Mouse (Mus musculus) lung, postnatal 14 days (tissue): ENCODE measurements around the gene Enpp7.

Experiments
- DNase-seq: peaks from one replicate; pipeline ENCODE4 v3.0.0; 2021

The Enpp7 gene

GRCm38 (mm10) chr11:118998540-118999265 is 10.7 kb downstream of the Enpp7 start:
- DNase-seq, result peak; percentile 81

GRCm38 (mm10) chr11:118999361-118999804 is 11.4 kb downstream of the Enpp7 start:
- no peak for DNase-seq

GRCm38 (mm10) chr11:119000877-119001276 is 12.9 kb downstream of the Enpp7 start:
- DNase-seq, result no peak

- DNase-seq, result no peak
Measured at GRCm38 (mm10) chr11:119001493-119002128, 13.6 kb downstream of the Enpp7 start.

GRCm38 (mm10) chr11:119005547-119006275 is 17.7 kb downstream of the Enpp7 start:
- DNase-seq, result no peak

- DNase-seq, result no peak
Measured at GRCm38 (mm10) chr11:119006462-119006861, 18.5 kb downstream of the Enpp7 start.

GRCm38 (mm10) chr11:119007461-119008456 is 19.8 kb downstream of the Enpp7 start:
- peak; percentile 61 for DNase-seq

- no peak for DNase-seq
Measured at GRCm38 (mm10) chr11:119014455-119014854, 26.5 kb downstream of the Enpp7 start.

GRCm38 (mm10) chr11:119017506-119017905 is 29.5 kb downstream of the Enpp7 start:
- no peak for DNase-seq

- no peak for DNase-seq
Measured at GRCm38 (mm10) chr11:119021180-119021579, 33.2 kb downstream of the Enpp7 start.

GRCm38 (mm10) chr11:119022068-119022894 is 34.3 kb downstream of the Enpp7 start:
- DNase-seq, result no peak

GRCm38 (mm10) chr11:119022895-119023615 is 35.1 kb downstream of the Enpp7 start, which contains the start of gene Cbx2:
Gene Cbx2 (plus strand): TSS chr11:119022962.
- DNase-seq, result peak; percentile 88

GRCm38 (mm10) chr11:119023616-119023980 is 35.6 kb downstream of the Enpp7 start:
- no peak for DNase-seq

GRCm38 (mm10) chr11:119024260-119024659 is 36.3 kb downstream of the Enpp7 start:
- no peak for DNase-seq

- DNase-seq, result no peak
Measured at GRCm38 (mm10) chr11:119026203-119026602, 38.2 kb downstream of the Enpp7 start.

GRCm38 (mm10) chr11:119033874-119034558 is 46.0 kb downstream of the Enpp7 start:
- DNase-seq, result peak; percentile 92

GRCm38 (mm10) chr11:119034635-119035034 is 46.6 kb downstream of the Enpp7 start:
- DNase-seq, result no peak

GRCm38 (mm10) chr11:119035094-119035685 is 47.2 kb downstream of the Enpp7 start:
- no peak for DNase-seq

- no peak for DNase-seq
Measured at GRCm38 (mm10) chr11:119035686-119036165, 47.7 kb downstream of the Enpp7 start.

- no peak for DNase-seq
Measured at GRCm38 (mm10) chr11:119036447-119036846, 48.5 kb downstream of the Enpp7 start.
